ENCODE assay signal across 11 mouse cellular contexts in genomic region chr17:73237178-73237853, GRCm38 (mm10).
DNase-seq lines count a peak whose midpoint lies in the region; ATAC-seq lines count a peak whose summit lies in the region.
"Had no signal": no experiment of that assay in that cellular context is flagged by ENCODE, and none has a peak within 500 bp of the region (broad histone marks: within the 10 kb centered on the region; RNA-seq: fewer than 3 reads in every experiment).

No protein-coding gene starts in this region.

- 0 out of 2 replicates have a peak, but pooled peaks cover 3% of the 10 kb centered on the region for H3K4me1 ChIP-seq in heart, embryonic 10.5 days
- H3K4me1 ChIP-seq in embryonic facial prominence, embryonic 15.5 days: peaks cover 3% of the 10 kb centered on the region; the same call in 1 of the 2 replicates
- H3K4me1 ChIP-seq in kidney, embryonic 16.5 days (ENCODE audit: insufficient read depth, low read length): no peaks in the 10 kb centered on the region
- no peaks in the 10 kb centered on the region for H3K4me1 ChIP-seq in intestine, embryonic 16.5 days (ENCODE audit: control insufficient read depth, insufficient read depth, low read length)

- no peak overlapping the region for H3K4me2 ChIP-seq in embryonic facial prominence, embryonic 15.5 days (replicated peaks)
- no peak overlapping the region for H3K4me2 ChIP-seq in kidney, embryonic 16.5 days (replicated peaks; ENCODE audit: low read depth, low read length)
- no peak overlapping the region for H3K4me2 ChIP-seq in intestine, embryonic 16.5 days (ENCODE audit: low read depth, low read length)
- H3K4me2 ChIP-seq: limb, embryonic 15.5 days had no signal

- peaks cover 12% of the 10 kb centered on the region; the same call in 1 of the 2 replicates for H3K36me3 ChIP-seq in heart, embryonic 10.5 days
- 0 out of 2 replicates have a peak, but pooled peaks cover 5% of the 10 kb centered on the region for H3K36me3 ChIP-seq in embryonic facial prominence, embryonic 15.5 days
- H3K36me3 ChIP-seq in kidney, embryonic 16.5 days (ENCODE audit: insufficient read depth, low read length): no peaks in the 10 kb centered on the region
- peaks cover 6% of the 10 kb centered on the region; the same call in 1 of the 2 replicates for H3K36me3 ChIP-seq in intestine, embryonic 16.5 days (ENCODE audit: control insufficient read depth, insufficient read depth, low read length)
- H3K36me3 ChIP-seq: limb, embryonic 15.5 days had no signal

- no peak overlapping the region for H3K27ac ChIP-seq in heart, embryonic 10.5 days
- 0 out of 2 replicates have a peak overlapping the region, but pooled peaks have one; percentile 13 for H3K27ac ChIP-seq in embryonic facial prominence, embryonic 15.5 days (replicated peaks)
- no peak overlapping the region for H3K27ac ChIP-seq in kidney, embryonic 16.5 days (ENCODE audit: low read length)
- no peak overlapping the region for H3K27ac ChIP-seq in intestine, embryonic 16.5 days (ENCODE audit: low read length)
- H3K27ac ChIP-seq: limb, embryonic 15.5 days had no signal

- DNase-seq in heart, adult 18-20 months: peak; percentile 62 to 69
- DNase-seq in heart, embryonic 10.5 days (ENCODE audit: low spot score): no peak
- peak; percentile 49 to 53 for DNase-seq in lung, adult 18-20 months
- no peak for DNase-seq in lung, postnatal 25 days (ENCODE audit: low spot score)
- peak; percentile 72 for DNase-seq in adrenal gland, postnatal 14 days
- DNase-seq: right cerebral cortex, postnatal 25 days; thymus, postnatal 36 days had no signal

- H3K4me3 ChIP-seq in heart, embryonic 10.5 days: no peak overlapping the region
- H3K4me3 ChIP-seq in embryonic facial prominence, embryonic 15.5 days (replicated peaks): no peak overlapping the region
- H3K4me3 ChIP-seq in kidney, embryonic 16.5 days (ENCODE audit: low read length): no peak overlapping the region
- H3K4me3 ChIP-seq in intestine, embryonic 16.5 days (ENCODE audit: low read length): no peak overlapping the region
- H3K4me3 ChIP-seq: limb, embryonic 15.5 days had no signal

- H3K9ac ChIP-seq in embryonic facial prominence, embryonic 15.5 days: no peak overlapping the region
- no peak overlapping the region for H3K9ac ChIP-seq in kidney, embryonic 16.5 days (replicated peaks; ENCODE audit: low read length)
- H3K9ac ChIP-seq in intestine, embryonic 16.5 days (ENCODE audit: low read depth, low read length): no peak overlapping the region
- H3K9ac ChIP-seq: limb, embryonic 15.5 days had no signal

- H3K27me3 ChIP-seq in heart, embryonic 10.5 days (ENCODE audit: insufficient read depth, poor library complexity, severe bottlenecking): no peaks in the 10 kb centered on the region
- no peaks in the 10 kb centered on the region for H3K27me3 ChIP-seq in embryonic facial prominence, embryonic 15.5 days
- H3K27me3 ChIP-seq in kidney, embryonic 16.5 days (ENCODE audit: insufficient read depth, low read length): no peaks in the 10 kb centered on the region
- H3K27me3 ChIP-seq in intestine, embryonic 16.5 days (replicated peaks; ENCODE audit: control insufficient read depth, insufficient read depth, low read length): no peaks in the 10 kb centered on the region
- H3K27me3 ChIP-seq: limb, embryonic 15.5 days had no signal

- 77% methylated on average over 3 of the region's 3 CpGs for WGBS in heart, embryonic 10.5 days
- 65% methylated on average over 3 of the region's 3 CpGs for WGBS in embryonic facial prominence, embryonic 15.5 days
- WGBS in kidney, embryonic 16.5 days: 79% methylated on average over 3 of the region's 3 CpGs
- WGBS in intestine, embryonic 16.5 days: 81% methylated on average over 3 of the region's 3 CpGs

- H3K9me3 ChIP-seq in heart, embryonic 10.5 days: no peaks in the 10 kb centered on the region
- H3K9me3 ChIP-seq in embryonic facial prominence, embryonic 15.5 days (replicated peaks): no peaks in the 10 kb centered on the region
- H3K9me3 ChIP-seq in kidney, embryonic 16.5 days (ENCODE audit: low read length): no peaks in the 10 kb centered on the region
- H3K9me3 ChIP-seq in intestine, embryonic 16.5 days (ENCODE audit: control insufficient read depth, low read length): no peaks in the 10 kb centered on the region
- H3K9me3 ChIP-seq: limb, embryonic 15.5 days had no signal

- no peak for ATAC-seq in embryonic facial prominence, embryonic 15.5 days (ENCODE audit: insufficient number of reproducible peaks, low FRiP score, low TSS enrichment, low read depth)
- ATAC-seq in kidney, embryonic 16.5 days (ENCODE audit: low FRiP score, low TSS enrichment): no peak
- ATAC-seq in intestine, embryonic 16.5 days: no peak

Comparison
In these comparisons a context has a peak if more than half of its experiments do, and no peak if none do; other contexts are left out.
1. DNase-seq: peak in heart, adult 18-20 months (2 of 2), lung, adult 18-20 months (2 of 2) and adrenal gland, postnatal 14 days (single experiment); none in heart, embryonic 10.5 days (single experiment) and lung, postnatal 25 days (single experiment).